Mouse (Mus musculus): ENCODE results near the gene Pigk.

Pigk gene

DNA sequence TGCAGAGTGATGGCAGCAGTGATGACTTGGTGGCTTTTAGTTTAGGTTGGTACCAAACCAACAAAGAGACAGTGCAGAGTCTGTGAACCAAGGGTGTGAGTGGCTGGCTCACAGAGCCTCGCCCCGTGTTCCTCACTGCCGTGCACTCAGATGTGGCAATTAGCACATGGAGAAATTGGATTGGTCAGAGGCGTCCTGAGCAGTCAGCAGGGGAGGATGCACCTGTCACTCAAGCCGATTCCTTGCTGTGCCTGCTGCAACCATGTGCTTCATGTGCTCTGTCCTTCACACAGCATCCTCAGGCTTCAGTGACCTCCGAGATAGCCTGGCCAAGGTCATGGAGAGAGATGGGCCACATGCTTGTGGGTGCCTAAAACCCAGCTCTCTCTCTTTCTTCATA, 14.3 kb downstream of the Pigk start:
- no peak for DNase-seq (ENCODE audit: low read depth, low spot score)

DNA sequence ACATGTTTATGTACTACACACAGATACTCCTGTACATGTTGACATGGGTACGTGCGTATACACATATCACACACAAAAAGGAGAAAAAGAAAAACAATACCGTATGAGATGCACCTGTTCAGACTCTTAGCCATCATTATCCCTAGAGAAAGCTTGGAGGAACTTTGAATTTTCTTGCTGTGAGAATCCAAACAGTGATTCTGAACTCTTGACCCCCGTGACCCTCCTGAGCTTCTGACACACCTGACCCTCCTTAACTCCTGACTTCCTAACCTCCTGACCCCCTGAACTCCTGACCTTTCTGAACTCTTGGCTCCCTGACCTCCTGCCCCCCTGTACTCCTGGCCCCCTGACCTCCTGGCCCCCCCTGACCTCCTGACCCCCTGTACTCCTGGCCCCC, 19.1 kb downstream of the Pigk start:
- DNase-seq (ENCODE audit: low read depth, low spot score), result peak; percentile 49

- peak; percentile 52 for DNase-seq (ENCODE audit: low read depth, low spot score)
Observed at GRCm38 (mm10) chr3:152733513-152733912, 19.6 kb downstream of the Pigk start.

DNA sequence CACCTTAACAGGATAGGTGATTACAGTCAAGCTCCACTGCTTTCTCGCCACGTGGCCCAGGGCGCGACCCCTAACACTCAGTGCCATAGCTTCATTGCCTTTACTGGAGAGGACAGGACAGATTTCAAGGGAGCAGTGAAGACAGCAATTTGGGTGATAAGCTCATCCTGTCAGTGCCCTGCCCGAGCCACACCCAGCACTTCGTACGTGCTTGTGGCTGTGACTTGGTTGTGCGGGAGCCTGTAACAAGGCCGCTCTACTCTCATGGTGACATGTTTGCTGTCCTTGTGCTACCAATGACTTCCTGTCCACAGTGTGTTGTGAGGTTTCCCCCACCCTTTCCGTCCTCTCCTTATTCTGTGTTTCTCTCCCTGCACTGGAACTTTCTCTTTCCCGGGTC, 20.2 kb downstream of the Pigk start:
- DNase-seq (ENCODE audit: low read depth, low spot score), result no peak

DNA sequence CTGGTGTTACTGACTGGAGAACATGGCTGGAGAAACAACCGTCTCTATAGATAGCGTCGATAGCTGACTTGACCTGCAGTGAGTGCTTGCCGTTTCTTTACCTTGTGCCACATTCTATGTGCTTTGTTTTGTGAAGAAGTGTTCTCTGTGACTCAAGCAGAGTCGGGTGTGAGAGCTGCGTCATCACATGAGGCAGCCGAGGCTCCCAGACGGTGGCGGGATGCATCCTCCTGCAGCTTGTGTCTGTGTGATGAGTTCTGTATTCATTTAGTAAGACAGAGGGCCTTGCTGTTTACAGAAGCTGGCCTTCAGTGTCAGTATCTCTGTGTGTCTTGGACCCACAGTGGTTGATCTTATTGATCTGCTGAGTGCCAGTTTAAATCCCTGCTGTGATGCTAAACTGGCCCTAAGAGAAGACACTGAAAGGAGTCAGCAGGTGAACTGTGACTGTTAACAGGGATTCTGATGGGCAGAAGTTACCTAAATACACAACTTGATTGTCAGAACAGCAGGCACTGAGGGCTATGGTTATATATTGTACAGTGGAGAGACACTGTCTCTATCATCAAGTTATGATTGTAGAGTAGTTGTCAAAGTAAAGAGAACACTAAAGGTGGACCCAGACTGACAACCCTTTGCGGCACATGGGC, 21.8 kb downstream of the Pigk start:
- DNase-seq (ENCODE audit: low read depth, low spot score), result no peak

- DNase-seq (ENCODE audit: low read depth, low spot score), result no peak
Observed at GRCm38 (mm10) chr3:152744301-152744700, 30.4 kb downstream of the Pigk start.

GRCm38 (mm10) chr3:152745611-152746010, 31.7 kb downstream of the Pigk start:
- no peak for DNase-seq (ENCODE audit: low read depth, low spot score)

DNA sequence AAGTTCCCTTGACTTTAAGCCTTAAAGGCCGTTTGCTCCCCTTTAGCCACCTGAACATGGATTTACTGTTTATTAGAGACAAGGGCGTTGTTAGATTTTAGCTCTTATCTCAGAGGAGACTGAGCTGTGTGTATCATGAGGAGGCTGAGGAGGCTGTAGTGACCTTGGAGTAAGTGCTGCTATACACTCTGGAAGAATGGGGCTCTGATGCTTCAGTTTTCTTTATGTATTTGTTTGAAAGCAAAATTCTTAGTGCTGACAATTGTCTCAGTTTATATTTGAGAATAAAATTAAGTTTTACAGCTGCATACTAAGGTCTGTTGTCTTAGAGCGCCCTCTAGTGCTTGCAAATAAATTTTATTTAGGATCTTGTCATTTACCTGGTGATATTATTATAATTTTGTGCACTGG, 35.6 kb downstream of the Pigk start:
- DNase-seq (ENCODE audit: low read depth, low spot score), result peak; percentile 62

- no peak for DNase-seq (ENCODE audit: low read depth, low spot score)
Observed at GRCm38 (mm10) chr3:152749881-152750280, 36.0 kb downstream of the Pigk start.

- no peak for DNase-seq (ENCODE audit: low read depth, low spot score)
Observed at GRCm38 (mm10) chr3:152752911-152753310, 39.0 kb downstream of the Pigk start.

GRCm38 (mm10) chr3:152753345-152753744, 39.4 kb downstream of the Pigk start:
- no peak for DNase-seq (ENCODE audit: low read depth, low spot score)

DNA sequence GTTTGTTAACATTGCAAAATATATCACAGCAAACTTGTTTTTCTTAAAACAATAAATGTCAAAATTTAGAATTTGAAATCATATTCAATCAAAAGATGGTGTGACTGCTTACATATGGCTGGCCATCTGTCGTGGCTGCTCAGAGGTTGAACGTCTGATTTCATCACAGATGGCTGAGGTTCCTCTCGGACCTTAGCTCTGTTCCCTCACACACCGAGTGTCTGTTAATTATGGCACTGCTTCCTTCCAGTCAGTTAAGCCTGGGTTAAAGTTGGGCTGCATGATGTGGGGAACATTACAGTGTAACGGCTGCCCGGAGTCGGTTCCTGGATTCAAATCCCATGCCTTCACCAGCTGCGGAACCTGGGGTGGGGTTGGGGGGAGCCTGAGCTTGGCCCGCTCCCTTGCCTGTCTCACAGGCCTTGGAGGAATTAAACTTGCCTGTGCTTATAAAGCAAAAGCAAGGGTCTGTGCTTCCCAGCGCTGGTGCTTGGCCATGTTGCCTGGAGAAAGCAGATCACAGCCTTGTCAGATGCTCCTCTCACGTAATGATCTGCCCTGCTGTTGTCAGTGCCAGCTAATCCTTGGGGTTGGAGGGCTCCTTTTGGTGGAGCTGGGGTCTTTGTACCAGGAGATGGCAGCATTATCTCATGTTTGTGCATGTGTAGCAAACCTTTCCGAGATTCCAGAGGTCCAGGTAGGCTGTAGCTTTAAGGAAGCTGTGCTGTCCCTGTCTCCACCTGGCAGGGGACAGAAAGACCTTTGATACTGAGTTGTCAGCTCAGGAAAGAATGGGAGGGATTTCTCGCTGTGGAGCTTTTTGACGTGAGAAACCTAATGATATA, 40.2 kb downstream of the Pigk start:
- no peak for DNase-seq (ENCODE audit: low read depth, low spot score)

- DNase-seq (ENCODE audit: low read depth, low spot score), result no peak
Observed at GRCm38 (mm10) chr3:152755515-152755914, 41.6 kb downstream of the Pigk start.

DNA sequence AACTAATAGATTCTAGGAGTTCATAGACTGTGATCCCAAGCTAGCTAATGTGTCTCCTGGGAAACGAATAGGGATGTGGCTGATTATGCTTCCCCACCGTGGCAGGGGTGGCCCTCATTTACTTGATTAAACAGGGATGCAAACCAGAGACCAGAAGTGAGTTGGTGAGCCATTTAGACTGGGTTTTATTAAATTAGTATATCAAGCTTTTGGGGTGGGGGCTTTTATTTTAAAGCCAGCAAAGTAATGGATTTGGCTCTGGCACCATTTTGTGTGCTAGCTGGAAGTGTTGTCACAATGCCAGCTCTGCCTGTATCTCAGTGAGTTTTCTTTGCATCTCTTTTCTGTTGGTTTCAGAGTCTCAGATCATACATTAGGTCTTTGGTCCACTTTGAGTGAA, 43.0 kb downstream of the Pigk start:
- no peak for DNase-seq (ENCODE audit: low read depth, low spot score)

GRCm38 (mm10) chr3:152757464-152758393, 43.8 kb downstream of the Pigk start:
- DNase-seq (ENCODE audit: low read depth, low spot score), result no peak

GRCm38 (mm10) chr3:152758500-152759032, 44.7 kb downstream of the Pigk start:
- peak; percentile 27 for DNase-seq (ENCODE audit: low read depth, low spot score)

GRCm38 (mm10) chr3:152761116-152761515, 47.2 kb downstream of the Pigk start:
- DNase-seq (ENCODE audit: low read depth, low spot score), result peak; percentile 44

- DNase-seq (ENCODE audit: low read depth, low spot score), result no peak
Observed at GRCm38 (mm10) chr3:152761661-152762060, 47.8 kb downstream of the Pigk start.

DNA sequence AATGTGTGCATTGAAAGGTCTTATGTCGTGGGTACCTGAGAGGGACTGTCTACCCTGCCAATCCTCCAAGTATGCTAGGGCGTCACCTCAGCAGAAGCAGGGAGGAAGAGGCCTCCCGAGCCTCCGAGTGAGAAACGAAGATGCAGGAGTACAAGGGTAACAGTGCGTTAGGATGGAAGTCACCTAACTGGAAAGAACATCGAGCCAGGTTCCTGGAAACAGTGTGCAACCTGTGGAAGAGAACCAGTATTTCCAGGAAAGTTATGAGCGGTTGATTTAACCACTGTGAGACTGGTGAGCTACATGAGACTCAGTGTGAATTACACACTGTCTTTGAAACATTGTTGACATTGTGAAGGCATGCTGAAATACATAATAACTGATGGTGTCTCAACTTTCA, 48.4 kb downstream of the Pigk start:
- no peak for DNase-seq (ENCODE audit: low read depth, low spot score)

- DNase-seq (ENCODE audit: low read depth, low spot score), result no peak
Observed at GRCm38 (mm10) chr3:152763139-152763882, 49.4 kb downstream of the Pigk start.
